Mouse (Mus musculus): Measurements from ENCODE around the gene Macrod2. TPM values are rescaled to one million over a fixed set of nuclear protein-coding genes. Genes with fewer than 3 reads are reported as not detected.

Macrod2 gene
- polyA plus RNA-seq, 2 experiments from 2014 or later: not detected

- no peak for ATAC-seq
These were observed 1663.0 kb downstream of the Macrod2 start for GRCm38 (mm10) chr2:142057889-142058750.

GRCm38 (mm10) chr2:142058751-142059090 is 1663.6 kb downstream of the Macrod2 start:
- ATAC-seq: no peak

DNA sequence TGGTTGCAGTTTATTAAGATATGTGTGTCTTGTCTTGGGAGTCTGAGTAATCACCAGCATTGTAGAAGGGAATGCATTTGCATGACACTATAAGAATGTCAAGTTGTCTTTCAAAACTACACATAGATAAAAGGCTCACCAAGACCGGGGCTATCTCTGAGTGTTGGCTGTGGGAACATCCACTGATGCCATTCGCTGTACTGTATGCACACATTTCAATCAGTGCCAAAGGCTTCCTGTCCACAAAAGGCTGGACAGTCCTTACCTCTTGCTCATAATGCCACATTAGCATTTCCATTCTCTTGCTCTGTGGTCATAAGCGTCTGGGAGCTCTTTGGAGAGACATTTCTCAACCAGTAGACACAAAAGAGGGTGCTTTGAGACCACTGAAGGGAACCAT is 1713.8 kb downstream of the Macrod2 start:
- no peak for ATAC-seq

GRCm38 (mm10) chr2:142116623-142117022 is 1721.5 kb downstream of the Macrod2 start:
- no peak for ATAC-seq

- no peak for ATAC-seq
These were observed 1733.0 kb downstream of the Macrod2 start for GRCm38 (mm10) chr2:142128109-142128508.

DNA sequence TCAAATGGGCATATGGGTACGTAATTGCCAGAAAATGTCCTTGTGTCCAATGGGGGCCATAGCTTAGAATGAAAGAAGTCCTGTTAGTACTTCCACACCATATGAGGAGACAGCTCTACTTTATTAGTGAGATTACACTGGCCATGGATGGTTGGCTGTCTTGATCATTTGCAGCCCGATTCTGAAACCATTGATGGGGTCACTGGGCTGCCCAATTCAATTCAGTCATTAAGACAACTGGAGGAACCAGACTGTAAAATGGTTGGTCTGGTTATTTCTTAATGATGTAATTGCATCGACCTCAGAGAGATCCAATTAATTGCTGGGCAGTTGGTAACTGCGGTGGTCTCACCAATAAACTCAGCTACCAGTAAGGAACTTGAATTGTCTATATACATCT is 1734.1 kb downstream of the Macrod2 start:
- ATAC-seq: no peak

- ATAC-seq: no peak
These were observed 1754.2 kb downstream of the Macrod2 start for GRCm38 (mm10) chr2:142149310-142149709.

DNA sequence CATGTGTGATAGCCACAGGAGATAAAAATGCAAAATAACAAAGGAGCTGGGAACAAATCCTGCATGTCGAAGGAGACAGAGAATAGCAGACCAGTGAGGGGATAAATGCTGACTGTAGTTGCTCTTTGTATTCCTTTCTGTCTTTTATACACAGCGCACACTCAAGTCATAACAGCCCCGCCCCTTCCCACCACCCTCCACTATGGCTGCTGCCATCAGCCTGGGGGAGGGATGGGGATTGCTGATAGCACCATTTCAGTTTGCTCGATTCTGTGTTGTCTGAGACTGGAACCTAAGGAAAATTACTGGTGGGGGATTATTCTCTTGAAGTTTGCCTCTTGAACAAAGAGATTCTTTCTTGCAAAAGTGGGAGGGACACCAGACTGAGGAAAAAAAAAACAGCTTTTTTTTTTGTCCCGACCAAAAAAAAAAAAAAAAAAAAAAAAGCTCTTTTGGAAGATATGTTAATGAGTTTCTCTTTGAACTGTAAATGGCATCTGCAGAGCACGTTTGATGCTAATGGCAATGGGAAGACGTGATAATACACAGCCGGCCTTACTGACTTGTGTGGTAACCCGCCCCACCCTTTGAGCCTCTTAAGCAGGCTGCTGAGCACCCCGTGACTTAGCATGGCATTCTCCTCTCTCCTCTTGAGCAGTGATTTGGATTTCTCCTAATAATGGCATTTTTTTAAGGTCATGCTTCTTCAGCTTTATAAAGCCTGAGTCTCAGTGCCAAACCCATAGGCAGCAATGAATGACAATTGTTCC is 1768.6 kb downstream of the Macrod2 start:
- ATAC-seq: no peak

GRCm38 (mm10) chr2:142169649-142170048 is 1774.5 kb downstream of the Macrod2 start:
- no peak for ATAC-seq

GRCm38 (mm10) chr2:142172706-142173105 is 1777.6 kb downstream of the Macrod2 start:
- ATAC-seq: no peak

- no peak for ATAC-seq
These were observed 1778.9 kb downstream of the Macrod2 start for GRCm38 (mm10) chr2:142174039-142174438.

GRCm38 (mm10) chr2:142186922-142187321 is 1791.8 kb downstream of the Macrod2 start:
- ATAC-seq: no peak

- no peak for ATAC-seq
These were observed 1792.3 kb downstream of the Macrod2 start for GRCm38 (mm10) chr2:142187428-142187827.

DNA sequence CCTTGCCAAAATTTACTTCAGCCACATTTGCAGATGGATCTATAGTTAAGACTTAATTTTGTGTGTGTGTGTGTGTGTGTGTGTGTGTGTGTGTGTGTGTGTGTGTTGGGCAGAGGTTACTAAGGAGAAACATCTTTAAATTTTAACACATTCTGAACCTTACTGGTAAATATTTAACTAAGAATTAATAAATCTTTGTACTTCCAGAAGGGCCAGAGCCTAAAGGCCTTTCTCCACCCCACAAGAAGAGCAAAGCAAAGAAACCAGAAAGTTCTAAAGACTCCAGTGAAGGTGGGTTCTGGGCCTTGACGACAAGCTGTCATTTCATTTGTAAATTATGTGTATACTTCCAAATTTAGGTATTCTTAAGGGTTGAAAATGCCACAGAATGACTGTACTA is 1822.3 kb downstream of the Macrod2 start:
- no peak for ATAC-seq

- ATAC-seq: no peak
These were observed 1827.2 kb downstream of the Macrod2 start for GRCm38 (mm10) chr2:142222137-142222921.

- no peak for ATAC-seq
These were observed 1827.8 kb downstream of the Macrod2 start for GRCm38 (mm10) chr2:142222926-142223325.

GRCm38 (mm10) chr2:142230985-142231549 is 1836.0 kb downstream of the Macrod2 start:
- ATAC-seq: no peak

- ATAC-seq: no peak
These were observed 1837.7 kb downstream of the Macrod2 start for GRCm38 (mm10) chr2:142232828-142233227.

GRCm38 (mm10) chr2:142243483-142243882 is 1848.4 kb downstream of the Macrod2 start:
- ATAC-seq: no peak

DNA sequence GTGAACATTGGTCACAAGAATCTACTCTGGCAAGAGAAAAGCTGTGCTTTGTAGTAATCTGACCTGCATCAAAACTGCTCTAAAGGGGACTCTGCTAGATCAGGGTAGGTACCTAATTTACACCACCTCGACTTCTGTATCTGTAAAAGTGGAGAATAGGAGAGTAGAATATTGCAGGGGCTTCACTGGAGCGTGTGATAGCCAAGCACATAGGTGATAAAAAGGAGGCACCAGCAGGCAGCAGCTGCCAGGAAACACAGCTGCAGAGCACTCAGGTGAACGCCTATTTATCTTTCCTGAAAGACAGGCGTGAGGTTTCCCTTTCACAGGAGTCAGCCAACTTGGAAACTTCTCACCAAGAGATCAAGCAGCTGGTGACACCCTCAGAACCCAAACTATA is 1855.3 kb downstream of the Macrod2 start:
- ATAC-seq: no peak

- ATAC-seq: no peak
These were observed 1856.4 kb downstream of the Macrod2 start for GRCm38 (mm10) chr2:142251518-142251917.

GRCm38 (mm10) chr2:142253913-142254312 is 1858.8 kb downstream of the Macrod2 start:
- no peak for ATAC-seq

GRCm38 (mm10) chr2:142254566-142254965 is 1859.5 kb downstream of the Macrod2 start:
- ATAC-seq: no peak

Measured in CD4-positive, CD25-positive, alpha-beta regulatory T cell, adult 4 months (primary cell).